Mouse (Mus musculus) MN1 (cell line): ENCODE data around the gene Vezt.

Source experiments
- DNase-seq: peaks from one replicate; pipeline ENCODE4 v3.0.0-alpha.2; 2016; ENCODE audit warnings: low spot score

Gene Vezt

DNA sequence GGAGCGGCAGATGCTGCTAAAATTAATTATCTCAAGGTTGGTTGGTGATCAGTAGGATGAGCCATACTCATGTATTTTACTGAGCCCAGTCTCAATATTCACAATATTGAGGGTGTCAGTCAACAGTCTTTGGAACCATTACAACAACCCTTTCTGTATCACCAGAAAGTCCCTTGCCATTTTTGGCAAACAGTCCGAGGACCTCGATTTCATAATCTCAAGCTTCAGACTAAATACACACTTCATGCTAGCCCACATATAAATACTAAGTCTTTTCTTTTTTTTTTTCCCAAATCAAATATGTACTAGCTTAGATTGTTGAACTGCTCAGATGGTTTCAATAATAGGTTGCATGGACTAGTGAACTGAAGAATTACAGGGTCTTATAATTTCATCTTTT, 84.6 kb downstream of the Vezt start:
- no peak for DNase-seq

DNA sequence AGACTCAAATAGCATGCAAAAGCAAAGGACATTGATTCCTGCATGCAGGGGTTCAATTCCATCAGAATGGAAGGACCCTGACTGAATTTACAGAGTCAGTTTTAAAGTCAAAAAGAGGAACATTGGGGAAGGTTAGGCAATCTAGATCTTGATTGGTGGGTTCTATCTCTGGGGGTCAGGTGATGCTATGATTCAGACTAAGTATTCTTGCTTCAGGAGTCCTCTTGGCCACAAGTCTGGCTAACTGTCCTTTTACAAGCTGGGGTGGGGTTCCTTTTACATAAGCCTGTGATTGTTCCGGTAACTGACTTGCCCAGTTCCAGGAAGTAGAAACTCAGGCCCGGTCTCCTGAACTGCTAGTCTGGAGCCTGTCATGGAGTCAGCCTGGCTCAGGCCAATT, 85.7 kb downstream of the Vezt start:
- no peak for DNase-seq

DNA sequence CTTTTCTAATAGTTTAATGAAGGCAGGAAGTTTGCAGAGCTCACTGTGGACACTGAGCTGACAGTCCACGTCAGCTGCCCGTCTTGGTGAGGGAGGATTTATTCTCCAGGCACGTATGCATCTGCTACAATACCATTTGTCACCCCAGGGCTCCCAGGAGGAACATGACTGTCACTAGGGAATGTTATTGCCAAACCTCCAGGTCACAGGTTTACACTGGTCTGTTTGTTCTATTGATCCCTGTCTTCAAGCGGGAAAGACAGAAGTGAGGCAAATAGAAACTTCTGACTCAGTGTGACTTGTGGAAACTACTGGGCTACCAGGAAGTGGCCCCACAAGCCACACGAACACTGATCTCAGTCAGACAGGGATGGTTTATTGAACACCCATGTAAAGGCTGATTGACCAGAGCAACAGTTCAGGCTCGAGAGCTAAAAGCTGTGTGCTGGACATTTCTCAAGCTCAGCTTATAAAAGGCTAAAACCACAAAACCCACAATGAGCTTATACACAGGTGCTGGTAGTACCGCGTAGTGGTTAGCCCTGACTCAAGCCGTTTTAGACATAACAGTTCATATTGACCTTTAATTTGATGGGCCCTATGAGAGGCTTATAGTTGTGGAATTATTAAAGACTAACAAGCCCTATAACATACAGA, 89.6 kb downstream of the Vezt start:
- no peak for DNase-seq

DNA sequence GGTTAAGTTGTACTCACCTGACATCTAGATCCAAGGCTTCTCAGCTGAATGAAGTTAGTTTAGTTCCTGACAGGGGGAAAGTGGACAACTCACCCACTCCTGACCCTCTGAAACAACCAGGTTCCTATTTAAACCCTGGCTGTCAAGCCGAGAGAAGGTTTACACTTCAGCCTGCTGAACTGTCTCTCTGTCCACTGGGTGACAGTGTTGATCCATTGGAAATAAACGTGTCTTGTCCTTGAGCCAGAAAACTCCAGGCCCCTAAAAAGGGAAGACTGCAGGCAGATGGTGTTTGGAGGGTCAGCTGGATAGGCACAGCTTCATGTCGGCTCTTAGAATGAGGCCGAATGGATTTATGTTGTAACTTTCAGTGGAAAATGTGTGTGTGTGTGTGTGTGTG, 90.3 kb downstream of the Vezt start:
- peak; percentile 81 for DNase-seq

GRCm38 (mm10) chr10:93944241-93944640, 91.4 kb downstream of the Vezt start:
- DNase-seq = peak; percentile 26

- no peak for DNase-seq
These were observed 95.3 kb downstream of the Vezt start for GRCm38 (mm10) chr10:93940279-93940678.

GRCm38 (mm10) chr10:93939676-93940075, 95.9 kb downstream of the Vezt start:
- DNase-seq = no peak

GRCm38 (mm10) chr10:93938844-93939271, 96.8 kb downstream of the Vezt start:
- DNase-seq = no peak

GRCm38 (mm10) chr10:93933980-93934379, 101.6 kb downstream of the Vezt start:
- DNase-seq = peak; percentile 93

GRCm38 (mm10) chr10:93932861-93933260, 102.8 kb downstream of the Vezt start:
- peak; percentile 51 for DNase-seq

DNA sequence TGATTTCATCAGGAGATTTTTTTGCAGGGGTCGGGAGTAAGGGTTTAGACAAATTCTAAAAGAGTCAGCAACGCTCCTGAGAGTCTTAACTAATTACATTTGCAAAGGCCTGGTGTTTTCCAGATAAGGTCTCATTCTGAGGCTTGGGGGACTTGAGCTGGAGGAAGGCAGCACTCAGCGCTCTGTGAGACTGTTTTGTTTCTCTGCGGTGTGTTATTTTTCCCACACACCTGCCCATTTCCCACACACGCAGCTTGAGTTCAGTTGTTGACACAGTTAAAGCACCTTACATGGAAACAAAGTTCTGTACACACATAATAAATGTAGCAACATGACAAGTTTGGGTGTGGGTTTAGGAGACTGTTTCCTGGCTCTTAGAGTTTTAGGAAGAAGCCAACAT, 103.6 kb downstream of the Vezt start:
- peak; percentile 48 for DNase-seq

- peak; percentile 28 for DNase-seq
These were observed 104.2 kb downstream of the Vezt start for GRCm38 (mm10) chr10:93931431-93931830.

GRCm38 (mm10) chr10:93930236-93930824, 105.3 kb downstream of the Vezt start:
- DNase-seq = peak; percentile 53

DNA sequence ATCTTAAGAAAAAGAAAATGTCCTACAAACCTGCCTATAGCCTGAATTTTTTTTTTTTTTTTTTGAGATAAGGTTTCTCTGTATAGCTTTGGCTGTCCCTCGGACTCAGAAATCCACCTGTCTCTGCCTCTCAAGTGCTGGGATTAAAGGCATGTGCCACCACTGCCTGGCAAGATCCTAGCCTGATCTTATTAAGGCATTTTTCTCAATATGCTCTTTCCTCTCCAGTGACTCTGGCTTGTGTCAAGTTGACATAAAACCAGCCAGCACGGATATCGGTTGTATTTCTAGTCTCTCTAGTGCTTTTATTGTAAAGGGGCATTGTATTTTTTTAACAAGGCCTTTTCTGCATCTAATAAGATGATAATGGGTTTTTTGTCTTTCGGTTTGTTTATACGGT, 111.0 kb downstream of the Vezt start:
- DNase-seq = peak; percentile 59

- no peak for DNase-seq
These were observed 114.5 kb downstream of the Vezt start for GRCm38 (mm10) chr10:93921160-93921559.

DNA sequence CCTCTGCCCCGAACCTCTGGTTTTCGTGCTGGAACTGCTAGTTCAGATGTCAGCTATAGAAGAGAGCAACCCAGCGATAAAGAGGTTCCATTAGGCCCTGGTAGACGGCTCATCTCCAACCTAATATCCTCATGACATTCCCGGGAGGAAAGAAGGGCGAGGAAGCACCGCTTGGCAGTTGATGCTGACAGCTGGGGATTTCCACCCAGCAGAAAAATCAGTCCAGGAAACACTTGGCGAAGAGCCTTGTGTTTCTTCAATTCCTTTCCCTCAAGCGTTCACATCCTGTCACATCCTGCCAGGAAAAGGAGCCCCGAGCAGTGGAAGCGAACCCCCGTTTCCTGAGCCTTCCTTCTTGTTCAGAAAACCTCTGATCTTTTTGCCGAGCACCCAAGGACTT, 116.4 kb downstream of the Vezt start:
- DNase-seq = peak; percentile 50

DNA sequence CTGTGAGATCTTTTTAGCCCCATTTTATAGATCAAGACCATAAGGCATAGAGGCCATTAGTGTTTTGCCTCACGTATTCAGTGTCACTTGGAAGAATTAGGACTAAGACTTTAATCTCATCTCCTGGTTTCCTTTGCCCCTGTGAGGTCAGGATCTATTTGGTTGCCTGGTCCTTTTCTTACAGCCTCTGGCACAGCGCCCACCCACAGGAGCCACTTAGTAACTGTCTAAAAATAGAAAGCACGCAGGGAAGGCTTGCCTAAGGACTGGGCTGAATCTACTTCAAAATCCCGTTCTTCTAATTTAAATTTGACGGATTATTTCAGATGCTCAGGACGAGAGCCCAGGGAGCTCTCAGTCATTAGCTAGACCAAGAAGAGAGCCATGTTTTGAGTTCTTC, 116.9 kb downstream of the Vezt start:
- DNase-seq = peak; percentile 86

GRCm38 (mm10) chr10:93918087-93918486, 117.5 kb downstream of the Vezt start:
- DNase-seq = no peak

GRCm38 (mm10) chr10:93916778-93917177, 118.8 kb downstream of the Vezt start:
- no peak for DNase-seq

DNA sequence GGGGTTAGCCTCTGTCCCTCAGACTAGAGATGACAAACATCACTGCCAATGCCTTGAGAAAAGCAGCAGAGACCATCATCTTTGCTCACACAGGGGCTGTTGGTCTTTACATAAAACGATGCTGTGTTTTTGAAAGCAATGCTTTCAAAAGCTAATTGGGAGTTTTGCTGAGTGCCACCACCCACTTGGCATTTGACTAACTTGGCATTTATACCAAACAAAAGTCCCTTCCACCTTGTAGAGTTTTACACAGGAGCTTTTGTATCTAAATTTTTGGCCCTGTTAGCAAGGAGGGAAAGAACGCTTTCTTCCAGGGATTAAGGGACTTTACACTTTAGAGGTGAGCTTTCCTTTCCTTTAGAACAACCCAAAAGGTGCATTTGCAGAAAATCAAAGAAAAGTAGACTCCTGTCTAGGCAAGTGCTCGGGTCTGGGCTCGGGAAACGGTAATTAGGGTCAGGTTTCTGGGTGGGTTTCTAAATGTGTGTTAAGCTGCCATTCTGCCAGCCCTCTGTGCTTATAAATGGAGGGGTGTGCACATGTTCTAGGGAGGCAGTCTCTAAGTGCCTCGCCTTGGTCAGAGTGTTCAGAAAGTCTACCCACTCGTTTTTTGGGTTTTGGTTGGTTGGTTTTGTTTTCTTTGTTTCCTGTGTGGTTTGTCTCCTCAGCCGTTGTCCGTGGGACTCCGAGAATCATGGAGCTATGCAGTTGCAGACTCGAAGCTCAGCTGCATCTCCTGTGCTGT, 119.9 kb downstream of the Vezt start:
- no peak for DNase-seq

- DNase-seq = no peak
These were observed 122.1 kb downstream of the Vezt start for GRCm38 (mm10) chr10:93913525-93913924.

GRCm38 (mm10) chr10:93912917-93913316, 122.7 kb downstream of the Vezt start:
- no peak for DNase-seq

DNA sequence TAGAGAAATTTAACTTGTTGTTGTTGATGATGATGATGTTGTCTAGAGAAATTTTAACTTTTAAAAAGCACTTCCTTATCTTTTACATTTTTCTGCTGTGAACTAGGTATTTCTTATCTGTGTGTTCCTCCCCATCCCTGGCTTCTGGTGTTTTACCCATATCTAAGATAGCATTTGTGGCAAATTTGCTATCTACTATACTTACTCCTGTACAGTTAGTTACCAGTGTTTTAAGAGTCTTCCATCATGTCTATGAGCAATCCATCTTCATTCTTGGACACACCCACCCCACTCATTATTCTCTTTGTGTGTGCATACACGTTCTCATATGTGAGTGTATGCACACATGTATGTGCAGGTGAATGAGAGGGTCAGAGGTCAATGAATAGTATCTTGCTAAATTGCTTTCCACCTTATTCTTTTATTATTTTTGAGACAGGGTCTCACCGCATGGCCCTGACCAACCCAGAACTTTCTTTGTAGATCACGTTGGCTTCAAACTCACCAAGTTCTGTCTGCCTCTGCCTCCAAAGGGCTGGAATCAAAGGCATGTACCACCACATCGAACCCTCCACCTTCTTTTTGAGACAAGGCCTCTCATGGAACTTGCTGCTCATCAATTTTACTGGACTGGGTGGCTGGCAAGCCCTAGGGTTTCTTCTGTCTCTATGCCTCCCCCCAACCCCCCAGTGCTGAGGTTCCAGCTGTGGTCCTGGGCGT, 123.3 kb downstream of the Vezt start:
- no peak for DNase-seq
